Mouse (Mus musculus): ENCODE data around the gene Tgfb1i1. TPM values are rescaled to one million over a fixed set of nuclear protein-coding genes. Genes with fewer than 3 reads are reported as not detected.

Gene Tgfb1i1
- total RNA-seq, 1 experiment: 10.5 TPM

- Histone ChIP-seq H3K9ac (ENCODE audit: insufficient read depth, low read depth, low read length, poor library complexity, severe bottlenecking) (no peak overlapping the region), H3K4me3 (ENCODE audit: insufficient read depth in 1 of 2, low read depth in 1 of 2, low read length in 2 of 2, poor library complexity in 1 of 2, severe bottlenecking in 1 of 2) (no peak overlapping the region), H3K4me1 (ENCODE audit: control insufficient read depth in 2 of 2, insufficient read depth in 2 of 2, low read length in 2 of 2, poor library complexity in 1 of 2) (peaks cover 0 to 11% of the 10 kb centered on the region in 2 experiments; a peak in 1 of 4 replicates), H3K27ac (ENCODE audit: insufficient read depth, low read depth, low read length, poor library complexity, severe bottlenecking) (no peak overlapping the region), H3K36me3 (ENCODE audit: control insufficient read depth, insufficient read depth, low read length, poor library complexity, severe bottlenecking) (no peaks in the 10 kb centered on the region), H3K9me3 (ENCODE audit: control insufficient read depth, insufficient read depth, low read depth, low read length) (no peaks in the 10 kb centered on the region)
- no peak for DNase-seq (ENCODE audit: low read depth, low spot score)
- in situ Hi-C loops (cut with MboI; ENCODE audit: low sequenced_read_pairs in 2 of 2, unreplicated experiment in 2 of 2): no loop called here
- TF ChIP-seq HCFC1 (IDR thresholded peaks at IDR 0.05; ENCODE audit: borderline replicate concordance, insufficient read depth, low read length): no peak
- no peak for TF ChIP-seq ZNF384 (IDR thresholded peaks at IDR 0.05; ENCODE audit: low read depth, low read length)
- TF ChIP-seq CHD2 (IDR thresholded peaks at IDR 0.05; ENCODE audit: low read depth, low read length): no peak
- no peak for TF ChIP-seq ZC3H11A (IDR thresholded peaks at IDR 0.05; ENCODE audit: borderline replicate concordance, low read depth, low read length)
- TF ChIP-seq MAFK (IDR thresholded peaks at IDR 0.05; ENCODE audit: insufficient read depth, low read depth, low read length): no peak
Measured at GRCm38 (mm10) chr7:128254978-128255377, 8.4 kb downstream of the Tgfb1i1 start.

- TF ChIP-seq MAFK (IDR thresholded peaks at IDR 0.05; ENCODE audit: insufficient read depth, low read depth, low read length) (no peak), ZNF384 (IDR thresholded peaks at IDR 0.05; ENCODE audit: low read depth, low read length) (no peak), HCFC1 (IDR thresholded peaks at IDR 0.05; ENCODE audit: borderline replicate concordance, insufficient read depth, low read length) (no peak), CHD2 (IDR thresholded peaks at IDR 0.05; ENCODE audit: low read depth, low read length) (no peak), ZC3H11A (IDR thresholded peaks at IDR 0.05; ENCODE audit: borderline replicate concordance, low read depth, low read length) (no peak)
- Histone ChIP-seq H3K4me3 (ENCODE audit: insufficient read depth in 1 of 2, low read depth in 1 of 2, low read length in 2 of 2, poor library complexity in 1 of 2, severe bottlenecking in 1 of 2) (no peak overlapping the region), H3K36me3 (ENCODE audit: control insufficient read depth, insufficient read depth, low read length, poor library complexity, severe bottlenecking) (no peaks in the 10 kb centered on the region), H3K27ac (ENCODE audit: insufficient read depth, low read depth, low read length, poor library complexity, severe bottlenecking) (no peak overlapping the region), H3K9ac (ENCODE audit: insufficient read depth, low read depth, low read length, poor library complexity, severe bottlenecking) (no peak overlapping the region), H3K4me1 (ENCODE audit: control insufficient read depth in 2 of 2, insufficient read depth in 2 of 2, low read length in 2 of 2, poor library complexity in 1 of 2) (peaks cover 0 to 11% of the 10 kb centered on the region in 2 experiments; a peak in 1 of 4 replicates), H3K9me3 (ENCODE audit: control insufficient read depth, insufficient read depth, low read depth, low read length) (no peaks in the 10 kb centered on the region)
- DNase-seq (ENCODE audit: low read depth, low spot score): no peak
- in situ Hi-C loops (cut with MboI; ENCODE audit: low sequenced_read_pairs in 2 of 2, unreplicated experiment in 2 of 2): no loop called here
Measured at GRCm38 (mm10) chr7:128255757-128256156, 9.1 kb downstream of the Tgfb1i1 start.

GRCm38 (mm10) chr7:128256783-128257334, 10.2 kb downstream of the Tgfb1i1 start:
- Histone ChIP-seq H3K4me3 (ENCODE audit: insufficient read depth in 1 of 2, low read depth in 1 of 2, low read length in 2 of 2, poor library complexity in 1 of 2, severe bottlenecking in 1 of 2) (no peak overlapping the region), H3K9me3 (ENCODE audit: control insufficient read depth, insufficient read depth, low read depth, low read length) (no peaks in the 10 kb centered on the region), H3K4me1 (ENCODE audit: control insufficient read depth in 2 of 2, insufficient read depth in 2 of 2, low read length in 2 of 2, poor library complexity in 1 of 2) (peaks cover 0 to 11% of the 10 kb centered on the region in 2 experiments; a peak in 1 of 4 replicates), H3K27ac (ENCODE audit: insufficient read depth, low read depth, low read length, poor library complexity, severe bottlenecking) (no peak overlapping the region), H3K9ac (ENCODE audit: insufficient read depth, low read depth, low read length, poor library complexity, severe bottlenecking) (no peak overlapping the region), H3K36me3 (ENCODE audit: control insufficient read depth, insufficient read depth, low read length, poor library complexity, severe bottlenecking) (no peaks in the 10 kb centered on the region)
- TF ChIP-seq MAFK (IDR thresholded peaks at IDR 0.05; ENCODE audit: insufficient read depth, low read depth, low read length) (no peak), CHD2 (IDR thresholded peaks at IDR 0.05; ENCODE audit: low read depth, low read length) (no peak), HCFC1 (IDR thresholded peaks at IDR 0.05; ENCODE audit: borderline replicate concordance, insufficient read depth, low read length) (no peak), ZC3H11A (IDR thresholded peaks at IDR 0.05; ENCODE audit: borderline replicate concordance, low read depth, low read length) (no peak), ZNF384 (IDR thresholded peaks at IDR 0.05; ENCODE audit: low read depth, low read length) (no peak)
- in situ Hi-C loops (cut with MboI; ENCODE audit: low sequenced_read_pairs in 2 of 2, unreplicated experiment in 2 of 2): no loop called here
- DNase-seq (ENCODE audit: low read depth, low spot score): no peak

- H3K9ac ChIP-seq (ENCODE audit: insufficient read depth, low read depth, low read length, poor library complexity, severe bottlenecking): no peak within 1 kb of the TSS
- H3K4me3 ChIP-seq (ENCODE audit: insufficient read depth in 1 of 2, low read depth in 1 of 2, low read length in 2 of 2, poor library complexity in 1 of 2, severe bottlenecking in 1 of 2): no peak within 1 kb of the TSS
- H3K27ac ChIP-seq (ENCODE audit: insufficient read depth, low read depth, low read length, poor library complexity, severe bottlenecking): no peak within 1 kb of the TSS
- in situ Hi-C loops (cut with MboI; ENCODE audit: low sequenced_read_pairs in 2 of 2, unreplicated experiment in 2 of 2): no loop called here
- TF ChIP-seq ZNF384 (IDR thresholded peaks at IDR 0.05; ENCODE audit: low read depth, low read length) (no peak), MAFK (IDR thresholded peaks at IDR 0.05; ENCODE audit: insufficient read depth, low read depth, low read length) (no peak), CHD2 (IDR thresholded peaks at IDR 0.05; ENCODE audit: low read depth, low read length) (no peak), HCFC1 (IDR thresholded peaks at IDR 0.05; ENCODE audit: borderline replicate concordance, insufficient read depth, low read length) (no peak), ZC3H11A (IDR thresholded peaks at IDR 0.05; ENCODE audit: borderline replicate concordance, low read depth, low read length) (no peak)
- H3K36me3 ChIP-seq (ENCODE audit: control insufficient read depth, insufficient read depth, low read length, poor library complexity, severe bottlenecking): no peaks in the 10 kb centered on the region
- H3K4me1 ChIP-seq (ENCODE audit: control insufficient read depth in 2 of 2, insufficient read depth in 2 of 2, low read length in 2 of 2, poor library complexity in 1 of 2): peaks cover 0 to 12% of the 10 kb centered on the region in 2 experiments; a peak in 1 of 4 replicates
- no peak for DNase-seq (ENCODE audit: low read depth, low spot score)
- H3K9me3 ChIP-seq (ENCODE audit: control insufficient read depth, insufficient read depth, low read depth, low read length): no peaks in the 10 kb centered on the region
Measured at GRCm38 (mm10) chr7:128265411-128265810, 18.8 kb downstream of the Tgfb1i1 start, which contains the start of gene Slc5a2. TSS of gene Slc5a2 (plus strand) at chr7:128265657.

Measured in ES-E14 (cell line).